Comparison of ENCODE assay signal across 16 mouse cellular contexts in the genomic region with DNA sequence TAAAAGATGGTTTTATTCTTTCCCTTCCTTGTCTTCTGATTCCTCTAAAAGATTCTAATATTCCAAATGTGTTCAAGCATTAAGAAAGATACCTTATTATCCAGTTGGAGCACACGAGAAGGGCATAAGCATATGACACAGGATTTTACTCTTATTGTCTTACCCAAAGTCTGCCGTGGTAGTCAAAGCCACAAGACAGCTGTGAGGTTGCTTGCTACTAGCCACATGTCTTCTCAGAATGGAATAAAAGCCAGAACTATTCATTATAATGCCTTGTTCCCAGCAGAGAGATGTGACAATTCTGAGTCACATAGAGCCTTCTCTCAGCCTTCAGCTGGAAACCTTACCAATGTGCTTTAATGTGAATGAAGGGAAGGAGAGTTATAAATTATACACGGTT.
"Had no signal": no experiment of that assay in that cellular context is flagged by ENCODE, and none has a peak within 500 bp of the region (broad histone marks: within the 10 kb centered on the region; RNA-seq: fewer than 3 reads in every experiment).

No protein-coding gene starts in this region.

- H3K4me2 ChIP-seq: neural tube, embryonic 12.5 days; neural tube, embryonic 13.5 days; neural tube, embryonic 15.5 days; stomach, embryonic 15.5 days had no signal

- H3K27me3 ChIP-seq: neural tube, embryonic 12.5 days; neural tube, embryonic 13.5 days; neural tube, embryonic 15.5 days; stomach, embryonic 15.5 days had no signal

- H3K9ac ChIP-seq: neural tube, embryonic 12.5 days; neural tube, embryonic 13.5 days; neural tube, embryonic 15.5 days; stomach, embryonic 15.5 days had no signal

- DNase-seq: retina, postnatal 1 day; right cerebral cortex, adult 18-20 months; right cerebral cortex, postnatal 14 days; right cerebral cortex, postnatal 25 days; right cerebral cortex, postnatal 4 days; spleen, adult 18-20 months; thymus, adult 18-20 months; thymus, adult 2 months; thymus, postnatal 14 days; thymus, postnatal 25 days; thymus, postnatal 36 days; thymus, postnatal 4 days had no signal

- H3K9me3 ChIP-seq: neural tube, embryonic 12.5 days; neural tube, embryonic 13.5 days; neural tube, embryonic 15.5 days; stomach, embryonic 15.5 days had no signal

- H3K27ac ChIP-seq: neural tube, embryonic 12.5 days; neural tube, embryonic 13.5 days; neural tube, embryonic 15.5 days; stomach, embryonic 15.5 days had no signal

- H3K4me1 ChIP-seq: neural tube, embryonic 15.5 days; stomach, embryonic 15.5 days had no signal

- H3K36me3 ChIP-seq: neural tube, embryonic 12.5 days; neural tube, embryonic 13.5 days; neural tube, embryonic 15.5 days; stomach, embryonic 15.5 days had no signal

- H3K4me3 ChIP-seq: neural tube, embryonic 12.5 days; neural tube, embryonic 13.5 days; neural tube, embryonic 15.5 days; stomach, embryonic 15.5 days had no signal
